Mouse (Mus musculus) heart, postnatal 0 days (tissue): ENCODE data around the gene Rgs19. TPM values are rescaled to one million over a fixed set of nuclear protein-coding genes. Genes with fewer than 3 reads are reported as not detected.

ENCODE experiments used
- ATAC-seq: fragments of 200-750 bp; cut with Nextera tagmentation; 2 replicates; pipeline ENCODE4 v1.8.0; 2017; ENCODE audit warnings: low read depth, moderate number of reproducible peaks, moderate library complexity; ENCODE audit not compliant: insufficient read depth
- DNase-seq: peaks from one replicate; pipeline ENCODE4 v3.0.0-alpha.2; 2016; ENCODE audit warnings: low spot score
- H3K27ac ChIP-seq: fragments of 300-500 bp; sonication (generic); 2 replicates; pipeline ENCODE4 v1.5.1; 2014; ENCODE audit warnings: low read depth, mild to moderate bottlenecking
- H3K27me3 ChIP-seq: fragments of 300-500 bp; sonication (generic); 2 replicates; pipeline ENCODE4 v1.6.1; 2014; ENCODE audit warnings: low read length, mixed read lengths; ENCODE audit not compliant: control insufficient read depth, insufficient read depth
- H3K36me3 ChIP-seq: fragments of 300-500 bp; sonication (generic); replicated peaks from 2 replicates; pipeline ENCODE4 v1.6.1; 2014; ENCODE audit warnings: low read length, mixed read lengths; ENCODE audit not compliant: control insufficient read depth, insufficient read depth
- H3K4me1 ChIP-seq: fragments of 300-500 bp; sonication (generic); 2 replicates; pipeline ENCODE4 v1.6.1; 2014; ENCODE audit warnings: antibody characterized with exemption; ENCODE audit not compliant: control insufficient read depth, insufficient read depth
- H3K4me2 ChIP-seq: fragments of 300-500 bp; sonication (generic); 2 replicates; pipeline ENCODE4 v1.6.1; 2014; ENCODE audit warnings: low read depth, mild to moderate bottlenecking, low read length, moderate library complexity
- H3K4me3 ChIP-seq: fragments of 300-500 bp; sonication (generic); 2 replicates; pipeline ENCODE4 v1.5.1; 2014; ENCODE audit warnings: low read depth, low read length
- H3K9ac ChIP-seq: fragments of 300-500 bp; sonication (generic); replicated peaks from 2 replicates; pipeline ENCODE4 v1.6.1; 2014; ENCODE audit warnings: low read depth, low read length, mixed read lengths
- H3K9me3 ChIP-seq: fragments of 300-500 bp; sonication (generic); replicated peaks from 2 replicates; pipeline ENCODE4 v1.6.1; 2016; ENCODE audit warnings: low read length; ENCODE audit not compliant: control insufficient read depth
- CTCF ChIP-seq: IDR thresholded peaks from 2 replicates; pipeline ENCODE4 v1.5.1; 2016; ENCODE audit warnings: antibody characterized with exemption, control low read depth, low read depth
- EP300 ChIP-seq: IDR thresholded peaks from 2 replicates; pipeline ENCODE4 v1.6.1; 2016; ENCODE audit warnings: antibody characterized with exemption, low read depth
- WGBS: fragments of 180-500 bp; shearing (Covaris S2); extraction: QIAGEN DNeasy Blood & Tissue Kit; methylation state at CpG from one replicate; pipeline ENCODE4 v1.1.7; 2014; 5-methylcytosine and 5-hydroxymethylcytosine counted together
- polyA plus RNA-seq: library from polyadenylated mRNA; unstranded; fragments of >200 nt; fragmentation: Nextera tagmentation; extraction: Ambion mirVana; gene quantifications from 2 replicates; pipeline ENCODE4 v1.2.1, GENCODE M21; 2015
- total RNA-seq: library from RNA; depleted of rRNA; stranded (reverse); fragments of >200 nt; gene quantifications from 2 replicates; pipeline ENCODE4 v1.2.3, GENCODE M21; 2014; ENCODE audit warnings: low replicate concordance

The Rgs19 gene
- total and polyA plus RNA-seq, 2 experiments from 2014 or later, result 12.4 to 13.2 TPM

- H3K4me1 ChIP-seq, result peaks cover 5% of the 10 kb centered on the region; the same call in 1 of the 2 replicates
- no peak overlapping the region for H3K9ac ChIP-seq
- WGBS, result 49% methylated on average over 4 of the region's 4 CpGs
- H3K4me3 ChIP-seq, result no peak overlapping the region
- ATAC-seq, result no peak
- no peak for DNase-seq
- no peaks in the 10 kb centered on the region for H3K9me3 ChIP-seq
- peaks cover 13% of the 10 kb centered on the region for H3K36me3 ChIP-seq
- TF ChIP-seq EP300 (no peak), CTCF (no peak)
- H3K4me2 ChIP-seq, result no peak overlapping the region
- no peak overlapping the region for H3K27ac ChIP-seq
- H3K27me3 ChIP-seq, result no peaks in the 10 kb centered on the region
These were observed 10.4 kb downstream of the Rgs19 start for GRCm38 (mm10) chr2:181683381-181683780.

DNA sequence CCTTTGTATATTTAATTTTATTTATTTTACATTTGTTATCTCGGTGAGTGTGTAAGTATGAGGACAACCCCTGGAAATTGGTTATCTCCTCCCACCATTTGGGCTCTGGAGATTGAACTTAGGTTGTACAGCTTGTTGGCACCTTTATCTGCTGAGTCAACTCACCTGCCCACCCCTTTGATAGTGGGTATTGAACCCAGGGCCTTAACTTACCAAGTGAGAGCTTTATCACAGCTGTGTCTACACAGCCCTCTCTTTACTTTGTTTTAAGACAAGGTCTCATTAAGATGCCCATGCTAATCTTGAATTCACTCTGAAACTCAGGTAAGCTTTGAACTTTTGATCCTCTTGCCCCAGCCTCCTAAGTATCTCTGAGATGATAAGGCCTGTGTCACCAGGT, 11.8 kb downstream of the Rgs19 start:
- Histone ChIP-seq H3K36me3 (peaks cover 13% of the 10 kb centered on the region), H3K27me3 (no peaks in the 10 kb centered on the region), H3K9me3 (no peaks in the 10 kb centered on the region), H3K4me3 (no peak overlapping the region), H3K27ac (no peak overlapping the region), H3K4me1 (peaks cover 5% of the 10 kb centered on the region; the same call in 1 of the 2 replicates), H3K4me2 (no peak overlapping the region), H3K9ac (no peak overlapping the region)
- DNase-seq (no peak), ATAC-seq (no peak)
- WGBS, result 87% methylated on average over 1 of the region's 1 CpGs
- TF ChIP-seq EP300 (no peak), CTCF (no peak)

GRCm38 (mm10) chr2:181680716-181681117, 13.1 kb downstream of the Rgs19 start:
- Histone ChIP-seq H3K4me2 (peak overlapping the region; percentile 97), H3K4me3 (peak overlapping the region; percentile 68), H3K9me3 (no peaks in the 10 kb centered on the region), H3K36me3 (0 out of 2 replicates have a peak, but pooled peaks cover under 1% of the 10 kb centered on the region), H3K9ac (peak overlapping the region; percentile 78), H3K27me3 (no peaks in the 10 kb centered on the region), H3K4me1 (peaks cover 5% of the 10 kb centered on the region; the same call in 1 of the 2 replicates), H3K27ac (peak overlapping the region; percentile 56)
- DNase-seq, result no peak
- WGBS, result 17% methylated on average over 7 of the region's 7 CpGs
- ATAC-seq, result peak; percentile 9; the same call in 1 of the 2 replicates
- TF ChIP-seq EP300, result no peak

GRCm38 (mm10) chr2:181679951-181680715, 13.6 kb downstream of the Rgs19 start, which contains the start of gene Tcea2:
Gene Tcea2, plus strand, starts transcription at chr2:181680310.
- peak within 1 kb of the TSS; percentile 78 for H3K9ac ChIP-seq
- peaks cover 5% of the 10 kb centered on the region; the same call in 1 of the 2 replicates for H3K4me1 ChIP-seq
- ATAC-seq, result peak; percentile 37
- peak within 1 kb of the TSS; percentile 56 for H3K27ac ChIP-seq
- under 1% methylated on average over 58 of the region's 69 CpGs for WGBS
- peak; percentile 51 for DNase-seq
- TF ChIP-seq EP300, result no peak
- TF ChIP-seq CTCF, result no peak; the same call in 1 of the 2 replicates
- no peaks in the 10 kb centered on the region for H3K36me3 ChIP-seq
- H3K4me2 ChIP-seq, result peak within 1 kb of the TSS; percentile 97
- no peaks in the 10 kb centered on the region for H3K27me3 ChIP-seq
- no peaks in the 10 kb centered on the region for H3K9me3 ChIP-seq
- H3K4me3 ChIP-seq, result peak within 1 kb of the TSS; percentile 68

- TF ChIP-seq EP300, result no peak
- peak; percentile 99 for TF ChIP-seq CTCF
- DNase-seq (peak; percentile 87), ATAC-seq (peak; percentile 68)
- peaks cover 6% of the 10 kb centered on the region; the same call in 1 of the 2 replicates for H3K27me3 ChIP-seq
- no peaks in the 10 kb centered on the region for H3K9me3 ChIP-seq
- H3K4me2 ChIP-seq, result no peak overlapping the region
- no peak overlapping the region for H3K27ac ChIP-seq
- H3K4me3 ChIP-seq, result no peak overlapping the region
- no peak overlapping the region for H3K9ac ChIP-seq
- peaks cover 5% of the 10 kb centered on the region; the same call in 1 of the 2 replicates for H3K4me1 ChIP-seq
- 35% methylated on average over 1 of the region's 1 CpGs for WGBS
- H3K36me3 ChIP-seq, result no peaks in the 10 kb centered on the region
These were observed 15.0 kb downstream of the Rgs19 start for GRCm38 (mm10) chr2:181678780-181679179.

DNA sequence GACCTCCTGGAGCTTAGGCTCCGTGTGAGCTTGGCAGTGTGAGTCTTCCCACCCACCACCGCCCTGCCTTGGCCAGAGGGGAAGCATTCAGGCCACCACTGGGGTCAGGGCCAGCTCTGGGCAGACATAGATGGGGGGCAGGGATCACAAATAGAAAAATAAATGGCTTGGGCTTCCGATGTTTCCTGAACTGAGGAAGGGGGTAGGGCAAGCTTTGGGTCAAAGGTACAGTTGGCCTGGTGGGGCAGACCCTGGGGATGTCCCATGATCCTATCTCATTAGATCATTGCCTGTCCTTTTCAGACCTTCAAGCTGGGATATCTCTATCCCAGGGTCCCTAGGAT, 16.1 kb downstream of the Rgs19 start:
- peak overlapping the region; percentile 73 for H3K27ac ChIP-seq

More for the DNA sequence above, 16.1 kb downstream of the Rgs19 start:
- peaks cover 5% of the 10 kb centered on the region; the same call in 1 of the 2 replicates for H3K4me1 ChIP-seq
- ATAC-seq (no peak), DNase-seq (no peak)
- peaks cover 16% of the 10 kb centered on the region for H3K27me3 ChIP-seq
- TF ChIP-seq CTCF, result no peak
- TF ChIP-seq EP300, result no peak
- 41% methylated on average over 3 of the region's 3 CpGs for WGBS
- no peaks in the 10 kb centered on the region for H3K36me3 ChIP-seq
- no peaks in the 10 kb centered on the region for H3K9me3 ChIP-seq
- H3K4me2 ChIP-seq, result no peak overlapping the region
- no peak overlapping the region for H3K4me3 ChIP-seq
- H3K9ac ChIP-seq, result no peak overlapping the region
